Mouse (Mus musculus) CH12.LX (cell line): Measurements from ENCODE around the gene Cnr1. TPM values are rescaled to one million over a fixed set of nuclear protein-coding genes. Genes with fewer than 3 reads are reported as not detected.

Experiments used
- DNase-seq: peaks from one replicate; pipeline ENCODE4 v3.0.0-alpha.2; 2013; ENCODE audit errors: extremely low read depth
- H3K27ac ChIP-seq: 2 replicates; pipeline ENCODE4 v1.5.1; 2012; ENCODE audit warnings: low read depth, mild to moderate bottlenecking, control low read depth, moderate library complexity; ENCODE audit not compliant: insufficient read depth
- H3K27me3 ChIP-seq: replicated peaks from 2 replicates; pipeline ENCODE3; 2012; ENCODE audit warnings: inconsistent platforms
- H3K36me3 ChIP-seq, 2 experiments: replicated peaks in 1 of 2; 2 replicates each; pipeline versions ENCODE3 to v1.6.1; 2012; ENCODE audit warnings: inconsistent platforms in 1 of 2, low read length in 1 of 2, mild to moderate bottlenecking in 1 of 2, mixed read lengths in 1 of 2, moderate library complexity in 1 of 2; ENCODE audit not compliant: control insufficient read depth in 1 of 2, insufficient read depth in 1 of 2
- H3K4me1 ChIP-seq, 2 experiments: 2 replicates each; pipeline ENCODE4 v1.6.1; 2012; ENCODE audit warnings: inconsistent platforms in 1 of 2, moderate library complexity in 1 of 2; ENCODE audit not compliant: insufficient read depth in 2 of 2, control insufficient read depth in 1 of 2
- H3K4me2 ChIP-seq: 2 replicates; pipeline ENCODE4 v1.6.1; 2012; ENCODE audit warnings: low read depth, mild to moderate bottlenecking, control low read depth; ENCODE audit not compliant: poor library complexity, insufficient read depth, severe bottlenecking
- H3K4me3 ChIP-seq, 3 experiments: fragments of 150-350 bp in 1 of 3; sonication (generic) in 1 of 3; replicated peaks in 1 of 3; 2 replicates each; pipeline versions ENCODE3 to v1.5.1; 2011 to 2012; ENCODE audit warnings: low read depth in 2 of 3, low read length in 2 of 3, mild to moderate bottlenecking in 2 of 3, moderate library complexity in 2 of 3, control low read depth in 1 of 3, improper control_type of control experiment in 1 of 3, inconsistent platforms in 1 of 3, mixed read lengths in 1 of 3; ENCODE audit not compliant: poor library complexity in 1 of 3
- H3K79me2 ChIP-seq: replicated peaks from 2 replicates; pipeline ENCODE4 v1.6.1; 2012; ENCODE audit warnings: mild to moderate bottlenecking, moderate library complexity; ENCODE audit not compliant: control insufficient read depth, poor library complexity, insufficient read depth, severe bottlenecking; ENCODE audit errors: extremely low read depth
- H3K9ac ChIP-seq: 2 replicates; pipeline ENCODE4 v1.6.1; 2012; ENCODE audit warnings: low read depth, mild to moderate bottlenecking, control low read depth, moderate library complexity; ENCODE audit not compliant: insufficient read depth
- H3K9me3 ChIP-seq: replicated peaks from 2 replicates; pipeline ENCODE3; 2012; ENCODE audit warnings: low read length, inconsistent platforms, mixed read lengths
- BHLHE40 ChIP-seq: IDR thresholded peaks from 2 replicates; pipeline ENCODE4 v1.6.1; 2011; ENCODE audit warnings: mild to moderate bottlenecking, low read depth, low read length, improper control_type of control experiment
- CHD2 ChIP-seq: IDR thresholded peaks from 2 replicates; pipeline ENCODE4 v1.6.1; 2011; ENCODE audit warnings: low read length, improper control_type of control experiment
- CTCF ChIP-seq, 2 experiments: IDR thresholded peaks in 1 of 2; conservative IDR thresholded peaks in 1 of 2; 2 replicates each; pipeline ENCODE4 v1.5.1; 2011 to 2012; ENCODE audit warnings: low read depth in 2 of 2, low read length in 2 of 2, improper control_type of control experiment in 1 of 2, inconsistent platforms in 1 of 2, mild to moderate bottlenecking in 1 of 2, moderate library complexity in 1 of 2
- EP300 ChIP-seq: IDR thresholded peaks from 2 replicates; pipeline ENCODE4 v1.6.1; 2011; ENCODE audit warnings: low read length, improper control_type of control experiment
- ETS1 ChIP-seq: conservative IDR thresholded peaks from 2 replicates; pipeline ENCODE4 v1.6.1; 2012; ENCODE audit warnings: low read depth, mild to moderate bottlenecking, inconsistent platforms, low read length, improper control_type of control experiment, moderate library complexity
- GABPA ChIP-seq: IDR thresholded peaks from 2 replicates; pipeline ENCODE4 v1.6.1; 2012; ENCODE audit warnings: low read depth, low read length, improper control_type of control experiment, inconsistent platforms; ENCODE audit not compliant: insufficient replicate concordance
- JUN ChIP-seq: IDR thresholded peaks from 2 replicates; pipeline ENCODE4 v1.6.1; 2011; ENCODE audit warnings: low read depth, mild to moderate bottlenecking, low read length, improper control_type of control experiment, moderate library complexity; ENCODE audit not compliant: insufficient read depth
- MAFK ChIP-seq: IDR thresholded peaks from 2 replicates; pipeline ENCODE4 v1.6.1; 2011; ENCODE audit warnings: low read length, improper control_type of control experiment; ENCODE audit not compliant: insufficient replicate concordance
- MAZ ChIP-seq: IDR thresholded peaks from 2 replicates; pipeline ENCODE4 v1.6.1; 2012; ENCODE audit warnings: low read depth, mild to moderate bottlenecking, inconsistent platforms, low read length, improper control_type of control experiment, moderate library complexity
- MEF2A ChIP-seq: IDR thresholded peaks from 2 replicates; pipeline ENCODE4 v1.6.1; 2014; ENCODE audit warnings: low read depth, mild to moderate bottlenecking, inconsistent platforms, low read length, improper control_type of control experiment, borderline replicate concordance
- MXI1 ChIP-seq: IDR thresholded peaks from 2 replicates; pipeline ENCODE4 v1.6.1; 2011; ENCODE audit warnings: mild to moderate bottlenecking, low read depth, low read length, improper control_type of control experiment
- MYC ChIP-seq: IDR thresholded peaks from 2 replicates; pipeline ENCODE4 v1.6.1; 2011; ENCODE audit warnings: low read depth, mild to moderate bottlenecking, improper control_type of control experiment, low read length
- NRF1 ChIP-seq: IDR thresholded peaks from 2 replicates; pipeline ENCODE4 v1.6.1; 2014; ENCODE audit warnings: low read depth, mild to moderate bottlenecking, inconsistent platforms, low read length, improper control_type of control experiment, moderate library complexity
- PAX5 ChIP-seq: IDR thresholded peaks from 2 replicates; pipeline ENCODE4 v1.6.1; 2012; ENCODE audit warnings: low read length, inconsistent platforms, mixed read lengths
- POLR2AphosphoS2 ChIP-seq: IDR thresholded peaks from 2 replicates; pipeline ENCODE4 v1.6.1; 2011; ENCODE audit warnings: low read depth, low read length, improper control_type of control experiment
- RAD21 ChIP-seq: IDR thresholded peaks from 2 replicates; pipeline ENCODE4 v1.6.1; 2011; ENCODE audit warnings: low read depth, mild to moderate bottlenecking, low read length, improper control_type of control experiment, moderate library complexity
- RCOR1 ChIP-seq: conservative IDR thresholded peaks from 2 replicates; pipeline ENCODE4 v1.6.1; 2012; ENCODE audit warnings: low read depth, mild to moderate bottlenecking, inconsistent platforms, low read length, improper control_type of control experiment
- TBP ChIP-seq: conservative IDR thresholded peaks from 2 replicates; pipeline ENCODE4 v1.6.1; 2011; ENCODE audit warnings: low read depth, low read length, improper control_type of control experiment
- TCF12 ChIP-seq: IDR thresholded peaks from 2 replicates; pipeline ENCODE4 v1.6.1; 2014; ENCODE audit warnings: low read depth, mild to moderate bottlenecking, inconsistent platforms, low read length, improper control_type of control experiment
- ZC3H11A ChIP-seq: IDR thresholded peaks from 2 replicates; pipeline ENCODE4 v1.6.1; 2012; ENCODE audit warnings: low read depth, mild to moderate bottlenecking, inconsistent platforms, low read length, improper control_type of control experiment
- ZNF384 ChIP-seq: IDR thresholded peaks from 2 replicates; pipeline ENCODE4 v1.6.1; 2012; ENCODE audit warnings: low read depth, low read length, improper control_type of control experiment, inconsistent platforms
- dilution Hi-C: fragments of 300-500 bp; cut with MboI; formaldehyde crosslinking; loops from 2 replicates; pipeline ENCODE4 v1.14.3; 2020; ENCODE audit warnings: low sequenced_read_pairs; ENCODE audit not compliant: extremely low pct_unique_long_range_greater_than_20kb, extremely low pct_ligation_motif_present
- in situ Hi-C: fragments of 300-500 bp; cut with MboI; formaldehyde crosslinking; loops from 3 replicates; pipeline ENCODE4 v1.14.3; 2019; ENCODE audit warnings: low sequenced_read_pairs, low pct_ligation_motif_present, low pct_unique_long_range_greater_than_20kb, mixed read lengths
- polyA plus RNA-seq: library from polyadenylated mRNA; unstranded; fragments of >175 nt; gene quantifications from 2 replicates; pipeline ENCODE4 v1.2.1, GENCODE M21; 2012; ENCODE audit warnings: low read depth; ENCODE audit not compliant: insufficient read length
- total RNA-seq, 2 experiments: library from RNA; depleted of rRNA; stranded (reverse); fragments of 300-350 nt in 1 of 2; fragments of >200 nt in 1 of 2; gene quantifications; 2 replicates each; pipeline ENCODE4 v1.2.3; 2012 to 2014

Gene Cnr1
- total and polyA plus RNA-seq, 3 experiments, result not detected

- H3K27me3 ChIP-seq, result no peaks in the 10 kb centered on the region
- peaks cover 11% of the 10 kb centered on the region for H3K9me3 ChIP-seq
- H3K4me1 ChIP-seq, result no peaks in the 10 kb centered on the region
- no peak for DNase-seq
- no peak overlapping the region for H3K4me3 ChIP-seq
- dilution Hi-C loops, result no loop called here
- TF ChIP-seq JUN, result no peak
- in situ Hi-C loops, result no loop called here
- no peak overlapping the region for H3K9ac ChIP-seq
- H3K27ac ChIP-seq, result no peak overlapping the region
- H3K79me2 ChIP-seq, result no peaks in the 10 kb centered on the region
- no peak overlapping the region for H3K4me2 ChIP-seq
- no peaks in the 10 kb centered on the region for H3K36me3 ChIP-seq
Observed at GRCm38 (mm10) chr4:33926010-33926409, 1.6 kb downstream of the Cnr1 start.

- H3K9me3 ChIP-seq, result peaks cover 11% of the 10 kb centered on the region
- no peaks in the 10 kb centered on the region for H3K36me3 ChIP-seq
- DNase-seq, result no peak
- dilution Hi-C loops, result no loop called here
- H3K4me2 ChIP-seq, result no peak overlapping the region
- no peaks in the 10 kb centered on the region for H3K79me2 ChIP-seq
- H3K4me3 ChIP-seq, result no peak overlapping the region
- TF ChIP-seq POLR2AphosphoS2 (no peak), EP300 (no peak), ZNF384 (no peak), ETS1 (no peak), MEF2A (no peak), RAD21 (no peak)
- TF ChIP-seq, all 38 proteins: peak for 0
- Histone ChIP-seq H3K27ac (no peak overlapping the region), H3K9ac (no peak overlapping the region), H3K27me3 (no peaks in the 10 kb centered on the region), H3K4me1 (no peaks in the 10 kb centered on the region)
- in situ Hi-C loops, result no loop called here
Observed at GRCm38 (mm10) chr4:33926730-33927263, 2.4 kb downstream of the Cnr1 start.

- Histone ChIP-seq H3K79me2 (no peaks in the 10 kb centered on the region), H3K9me3 (peaks cover 11% of the 10 kb centered on the region), H3K36me3 (no peaks in the 10 kb centered on the region), H3K4me1 (no peaks in the 10 kb centered on the region), H3K9ac (no peak overlapping the region), H3K27me3 (no peaks in the 10 kb centered on the region), H3K4me2 (no peak overlapping the region), H3K4me3 (no peak overlapping the region), H3K27ac (no peak overlapping the region)
- no peak for TF ChIP-seq NRF1
- TF ChIP-seq GABPA, result no peak
- TF ChIP-seq POLR2AphosphoS2, result no peak
- TF ChIP-seq ZC3H11A, result no peak
- no peak for TF ChIP-seq MYC
- TF ChIP-seq CHD2, result no peak
- TF ChIP-seq BHLHE40, result no peak
- no peak for TF ChIP-seq MAZ
- no peak for TF ChIP-seq RCOR1
- TF ChIP-seq TBP, result no peak
- TF ChIP-seq MAFK, result no peak
- no peak for TF ChIP-seq CTCF (conservative IDR thresholded peaks at IDR 0.05 in 1 of 2, IDR thresholded peaks at IDR 0.05 in 1 of 2; ENCODE audit: low read depth in 2 of 2, low read length in 2 of 2)
- no peak for TF ChIP-seq TCF12
- TF ChIP-seq PAX5, result no peak
- TF ChIP-seq MXI1, result no peak
- dilution Hi-C loops, result no loop called here
- in situ Hi-C loops, result no loop called here
- no peak for DNase-seq
Observed at GRCm38 (mm10) chr4:33927644-33928043, 3.3 kb downstream of the Cnr1 start.
